Mouse (Mus musculus): ENCODE data around the gene Mpv17l2.

- no peak for TF ChIP-seq CTCF (IDR thresholded peaks at IDR 0.05; ENCODE audit: low read depth, low read length)
- TF ChIP-seq POLR2A (IDR thresholded peaks at IDR 0.05; ENCODE audit: insufficient read depth, low read length): no peak
These were observed 44.0 kb downstream of the Mpv17l2 start for GRCm38 (mm10) chr8:70716521-70717400.

Measured in ES-Bruce4 (cell line).